Mouse (Mus musculus): Measurements from ENCODE around the gene Lhfp. TPM values are rescaled to one million over a fixed set of nuclear protein-coding genes. Genes with fewer than 3 reads are reported as not detected.

Gene Lhfp
- polyA plus RNA-seq, 1 experiment from 2014 or later, result 34.9 TPM

DNA sequence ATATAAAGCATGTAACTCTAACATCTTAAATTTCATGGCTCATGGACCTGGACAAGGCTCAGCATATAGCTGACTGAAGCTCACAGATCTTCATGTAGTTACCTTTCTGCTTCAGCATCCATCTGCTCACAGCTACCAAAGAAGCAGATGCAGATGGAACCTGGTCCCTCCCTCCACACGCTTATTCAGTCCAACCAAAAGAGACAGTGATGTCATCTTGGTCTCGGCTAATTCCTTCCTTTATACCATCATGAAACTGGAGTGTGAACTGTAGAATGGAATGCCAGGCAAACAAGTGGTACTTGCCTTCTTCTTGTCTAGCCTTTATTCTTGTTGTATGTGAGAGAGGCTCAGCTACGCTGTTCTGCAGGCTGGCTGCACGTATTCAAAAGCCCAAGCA is 173.1 kb downstream of the Lhfp start:
- H3K4me1 ChIP-seq (ENCODE audit: control insufficient read depth, insufficient read depth, low read length), result peaks cover 8% of the 10 kb centered on the region; the same call in 1 of the 2 replicates
- H3K4me2 ChIP-seq (ENCODE audit: low read depth, low read length), result no peak overlapping the region
- no peak overlapping the region for H3K4me3 ChIP-seq (ENCODE audit: low read depth, low read length)
- no peak for ATAC-seq (ENCODE audit: low read depth)
- no peak overlapping the region for H3K9ac ChIP-seq (replicated peaks; ENCODE audit: low read depth, low read length)
- H3K27me3 ChIP-seq (ENCODE audit: control insufficient read depth, insufficient read depth, low read length), result no peaks in the 10 kb centered on the region
- 58% methylated on average over 4 of the region's 4 CpGs for WGBS
- H3K9me3 ChIP-seq (ENCODE audit: control insufficient read depth, low read length), result no peaks in the 10 kb centered on the region
- H3K27ac ChIP-seq (ENCODE audit: low read depth, low read length), result no peak overlapping the region
- H3K36me3 ChIP-seq (ENCODE audit: control insufficient read depth, insufficient read depth, low read length), result no peaks in the 10 kb centered on the region

- Histone ChIP-seq H3K4me3 (ENCODE audit: low read depth, low read length) (no peak overlapping the region), H3K9ac (replicated peaks; ENCODE audit: low read depth, low read length) (no peak overlapping the region), H3K4me1 (ENCODE audit: control insufficient read depth, insufficient read depth, low read length) (no peaks in the 10 kb centered on the region), H3K4me2 (ENCODE audit: low read depth, low read length) (no peak overlapping the region), H3K27ac (ENCODE audit: low read depth, low read length) (no peak overlapping the region), H3K36me3 (ENCODE audit: control insufficient read depth, insufficient read depth, low read length) (no peaks in the 10 kb centered on the region), H3K27me3 (ENCODE audit: control insufficient read depth, insufficient read depth, low read length) (no peaks in the 10 kb centered on the region), H3K9me3 (ENCODE audit: control insufficient read depth, low read length) (no peaks in the 10 kb centered on the region)
- WGBS, result 46% methylated on average over 5 of the region's 5 CpGs
- ATAC-seq (ENCODE audit: low read depth), result no peak; the same call in 1 of the 2 replicates
Measured at GRCm38 (mm10) chr3:53217697-53218096, 176.4 kb downstream of the Lhfp start.

GRCm38 (mm10) chr3:53221531-53222272 is 180.4 kb downstream of the Lhfp start:
- Histone ChIP-seq H3K4me1 (ENCODE audit: control insufficient read depth, insufficient read depth, low read length) (no peaks in the 10 kb centered on the region), H3K4me3 (ENCODE audit: low read depth, low read length) (no peak overlapping the region), H3K4me2 (ENCODE audit: low read depth, low read length) (no peak overlapping the region), H3K27me3 (ENCODE audit: control insufficient read depth, insufficient read depth, low read length) (no peaks in the 10 kb centered on the region), H3K9me3 (ENCODE audit: control insufficient read depth, low read length) (no peaks in the 10 kb centered on the region), H3K27ac (ENCODE audit: low read depth, low read length) (no peak overlapping the region), H3K36me3 (ENCODE audit: control insufficient read depth, insufficient read depth, low read length) (no peaks in the 10 kb centered on the region), H3K9ac (replicated peaks; ENCODE audit: low read depth, low read length) (no peak overlapping the region)
- WGBS, result 66% methylated on average over 5 of the region's 5 CpGs
- no peak for ATAC-seq (ENCODE audit: low read depth)

- H3K4me1 ChIP-seq (ENCODE audit: control insufficient read depth, insufficient read depth, low read length), result no peaks in the 10 kb centered on the region
- 83% methylated on average over 5 of the region's 5 CpGs for WGBS
Measured at GRCm38 (mm10) chr3:53224141-53224540, 182.8 kb downstream of the Lhfp start.

DNA sequence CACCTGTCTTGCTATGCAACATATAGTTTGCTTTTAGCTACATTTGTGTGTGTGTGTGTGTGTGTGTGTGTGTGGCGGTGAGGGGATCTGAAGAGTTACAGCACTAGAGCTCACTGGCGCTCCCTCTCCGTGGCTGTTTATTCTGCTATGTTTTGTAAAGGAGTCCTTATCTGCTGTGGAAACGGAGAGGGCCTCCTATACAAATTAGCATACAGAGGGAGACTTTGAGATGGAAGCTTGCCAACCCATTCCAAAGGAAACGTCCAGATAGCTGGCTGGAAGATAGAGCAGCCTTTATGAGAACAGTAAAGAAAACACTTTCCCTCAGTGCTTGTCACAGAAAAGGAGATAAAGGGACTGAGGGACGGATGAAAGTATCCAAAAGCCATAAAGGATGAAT is 184.4 kb downstream of the Lhfp start:
- Histone ChIP-seq H3K4me3 (ENCODE audit: low read depth, low read length) (no peak overlapping the region), H3K9ac (replicated peaks; ENCODE audit: low read depth, low read length) (no peak overlapping the region), H3K9me3 (ENCODE audit: control insufficient read depth, low read length) (no peaks in the 10 kb centered on the region), H3K36me3 (ENCODE audit: control insufficient read depth, insufficient read depth, low read length) (no peaks in the 10 kb centered on the region), H3K4me1 (ENCODE audit: control insufficient read depth, insufficient read depth, low read length) (0 out of 2 replicates have a peak, but pooled peaks cover 2% of the 10 kb centered on the region), H3K27ac (ENCODE audit: low read depth, low read length) (no peak overlapping the region), H3K27me3 (ENCODE audit: control insufficient read depth, insufficient read depth, low read length) (no peaks in the 10 kb centered on the region), H3K4me2 (ENCODE audit: low read depth, low read length) (no peak overlapping the region)
- ATAC-seq (ENCODE audit: low read depth), result peak; percentile 68
- WGBS, result 26% methylated on average over 6 of the region's 6 CpGs

More at GRCm38 (mm10) chr3:53224141-53224540, 182.8 kb downstream of the Lhfp start:
- Histone ChIP-seq H3K27ac (ENCODE audit: low read depth, low read length) (no peak overlapping the region), H3K27me3 (ENCODE audit: control insufficient read depth, insufficient read depth, low read length) (no peaks in the 10 kb centered on the region), H3K4me2 (ENCODE audit: low read depth, low read length) (no peak overlapping the region), H3K9ac (replicated peaks; ENCODE audit: low read depth, low read length) (no peak overlapping the region), H3K36me3 (ENCODE audit: control insufficient read depth, insufficient read depth, low read length) (no peaks in the 10 kb centered on the region), H3K9me3 (ENCODE audit: control insufficient read depth, low read length) (no peaks in the 10 kb centered on the region), H3K4me3 (ENCODE audit: low read depth, low read length) (no peak overlapping the region)
- ATAC-seq (ENCODE audit: low read depth), result no peak

GRCm38 (mm10) chr3:53226223-53226622 is 184.9 kb downstream of the Lhfp start:
- Histone ChIP-seq H3K4me3 (ENCODE audit: low read depth, low read length) (no peak overlapping the region), H3K9me3 (ENCODE audit: control insufficient read depth, low read length) (no peaks in the 10 kb centered on the region), H3K4me2 (ENCODE audit: low read depth, low read length) (no peak overlapping the region), H3K9ac (replicated peaks; ENCODE audit: low read depth, low read length) (no peak overlapping the region), H3K36me3 (ENCODE audit: control insufficient read depth, insufficient read depth, low read length) (no peaks in the 10 kb centered on the region), H3K27me3 (ENCODE audit: control insufficient read depth, insufficient read depth, low read length) (no peaks in the 10 kb centered on the region), H3K27ac (ENCODE audit: low read depth, low read length) (no peak overlapping the region), H3K4me1 (ENCODE audit: control insufficient read depth, insufficient read depth, low read length) (0 out of 2 replicates have a peak, but pooled peaks cover 2% of the 10 kb centered on the region)
- 24% methylated on average over 6 of the region's 6 CpGs for WGBS
- ATAC-seq (ENCODE audit: low read depth), result no peak

GRCm38 (mm10) chr3:53227866-53228265 is 186.5 kb downstream of the Lhfp start:
- 0 out of 2 replicates have a peak, but pooled peaks cover 2% of the 10 kb centered on the region for H3K4me1 ChIP-seq (ENCODE audit: control insufficient read depth, insufficient read depth, low read length)
- no peak overlapping the region for H3K4me3 ChIP-seq (ENCODE audit: low read depth, low read length)
- no peaks in the 10 kb centered on the region for H3K27me3 ChIP-seq (ENCODE audit: control insufficient read depth, insufficient read depth, low read length)
- no peak for ATAC-seq (ENCODE audit: low read depth)
- no peaks in the 10 kb centered on the region for H3K36me3 ChIP-seq (ENCODE audit: control insufficient read depth, insufficient read depth, low read length)
- no peak overlapping the region for H3K9ac ChIP-seq (replicated peaks; ENCODE audit: low read depth, low read length)
- H3K27ac ChIP-seq (ENCODE audit: low read depth, low read length), result no peak overlapping the region
- H3K9me3 ChIP-seq (ENCODE audit: control insufficient read depth, low read length), result no peaks in the 10 kb centered on the region
- H3K4me2 ChIP-seq (ENCODE audit: low read depth, low read length), result no peak overlapping the region

- no peak overlapping the region for H3K27ac ChIP-seq (ENCODE audit: low read depth, low read length)
Measured at GRCm38 (mm10) chr3:53230562-53230961, 189.2 kb downstream of the Lhfp start.

GRCm38 (mm10) chr3:53231112-53231511 is 189.8 kb downstream of the Lhfp start:
- Histone ChIP-seq H3K4me1 (ENCODE audit: control insufficient read depth, insufficient read depth, low read length) (0 out of 2 replicates have a peak, but pooled peaks cover 2% of the 10 kb centered on the region), H3K4me3 (ENCODE audit: low read depth, low read length) (no peak overlapping the region), H3K9me3 (ENCODE audit: control insufficient read depth, low read length) (no peaks in the 10 kb centered on the region), H3K27me3 (ENCODE audit: control insufficient read depth, insufficient read depth, low read length) (no peaks in the 10 kb centered on the region), H3K36me3 (ENCODE audit: control insufficient read depth, insufficient read depth, low read length) (no peaks in the 10 kb centered on the region), H3K9ac (replicated peaks; ENCODE audit: low read depth, low read length) (no peak overlapping the region), H3K27ac (ENCODE audit: low read depth, low read length) (no peak overlapping the region), H3K4me2 (ENCODE audit: low read depth, low read length) (no peak overlapping the region)
- no peak for ATAC-seq (ENCODE audit: low read depth)
- 58% methylated on average over 3 of the region's 3 CpGs for WGBS

More at GRCm38 (mm10) chr3:53230562-53230961, 189.2 kb downstream of the Lhfp start:
- 31% methylated on average over 3 of the region's 3 CpGs for WGBS
- H3K9ac ChIP-seq (replicated peaks; ENCODE audit: low read depth, low read length), result no peak overlapping the region
- H3K4me3 ChIP-seq (ENCODE audit: low read depth, low read length), result no peak overlapping the region
- H3K27me3 ChIP-seq (ENCODE audit: control insufficient read depth, insufficient read depth, low read length), result no peaks in the 10 kb centered on the region
- H3K4me1 ChIP-seq (ENCODE audit: control insufficient read depth, insufficient read depth, low read length), result 0 out of 2 replicates have a peak, but pooled peaks cover 2% of the 10 kb centered on the region
- ATAC-seq (ENCODE audit: low read depth), result no peak
- no peak overlapping the region for H3K4me2 ChIP-seq (ENCODE audit: low read depth, low read length)
- no peaks in the 10 kb centered on the region for H3K9me3 ChIP-seq (ENCODE audit: control insufficient read depth, low read length)
- H3K36me3 ChIP-seq (ENCODE audit: control insufficient read depth, insufficient read depth, low read length), result no peaks in the 10 kb centered on the region
